Mouse (Mus musculus) liver, embryonic 14.5 days (tissue): ENCODE results near the gene Egln1.

Experiments
- CTCF ChIP-seq: IDR thresholded peaks from 2 replicates; pipeline ENCODE4 v1.5.1; 2016; ENCODE audit warnings: antibody characterized with exemption, low read depth, control low read depth
- EP300 ChIP-seq: IDR thresholded peaks from 2 replicates; pipeline ENCODE4 v1.6.1; 2016; ENCODE audit warnings: antibody characterized with exemption, low read depth

GRCm38 (mm10) chr8:124898251-124898905 lies 50.7 kb downstream of the Egln1 start:
- TF ChIP-seq CTCF (no peak), EP300 (no peak)
